Mouse (Mus musculus): ENCODE measurements around the gene Gm14819. TPM values are rescaled to one million over a fixed set of nuclear protein-coding genes. Genes with fewer than 3 reads are reported as not detected.

The Gm14819 gene
- total RNA-seq (2023), result not detected

GRCm38 (mm10) chrX:35403883-35404282 lies at the start of gene Gm14819:
Gene Gm14819 (plus strand): TSS chrX:35404183.

Measured in neutrophil, adult 59 days (primary cell).